ENCODE assay signal across 10 mouse cellular contexts in the genomic region with DNA sequence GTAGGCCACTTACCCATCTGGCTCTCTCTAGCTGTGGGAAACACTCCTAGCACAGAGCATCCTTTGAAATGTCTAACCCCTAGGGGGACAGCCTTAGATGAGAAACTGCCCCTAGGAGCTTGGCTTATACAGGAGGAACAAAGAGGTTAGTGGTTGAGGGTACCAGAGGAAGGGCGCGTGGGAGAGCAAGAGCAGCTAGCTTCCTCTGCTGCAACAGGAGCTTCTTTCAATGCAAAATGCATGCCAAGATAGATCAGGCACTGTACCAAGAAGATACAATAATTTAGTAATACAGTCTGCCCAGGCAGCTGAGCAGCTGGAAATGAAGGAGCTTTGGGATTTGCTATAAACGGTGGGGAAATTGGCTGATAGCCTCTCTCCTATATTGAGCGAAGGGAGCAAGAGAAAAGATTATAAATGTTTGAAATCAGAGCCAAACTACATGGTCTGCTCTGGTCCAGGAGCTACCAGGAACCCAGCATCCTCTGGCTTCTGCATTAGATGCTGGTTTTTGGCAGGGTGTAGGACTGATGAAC.
DNase-seq lines count a peak whose midpoint lies in the region; ATAC-seq lines count a peak whose summit lies in the region.
"Had no signal": no experiment of that assay in that cellular context is flagged by ENCODE, and none has a peak within 500 bp of the region (broad histone marks: within the 10 kb centered on the region; RNA-seq: fewer than 3 reads in every experiment).

No protein-coding gene starts in this region.

- H3K4me1 ChIP-seq in hindbrain, embryonic 11.5 days (replicated peaks; ENCODE audit: control insufficient read depth, insufficient read depth, low read length), result peaks cover 2% of the 10 kb centered on the region; the same call in 1 of the 2 replicates
- H3K4me1 ChIP-seq: heart, embryonic 15.5 days; liver, embryonic 15.5 days had no signal

- peak; percentile 40; the same call in 1 of the 2 replicates for ATAC-seq in hindbrain, embryonic 11.5 days (ENCODE audit: low FRiP score)

- no peak overlapping the region for H3K4me3 ChIP-seq in hindbrain, embryonic 11.5 days (ENCODE audit: low read depth, low read length)
- H3K4me3 ChIP-seq: heart, embryonic 15.5 days; liver, embryonic 15.5 days had no signal

- peak; percentile 0 for DNase-seq in ovary, postnatal 14 days (ENCODE audit: low spot score)
- DNase-seq in ovary, adult 18-20 months (ENCODE audit: low spot score), result no peak
- peak; percentile 22 for DNase-seq in hindbrain, embryonic 11.5 days (ENCODE audit: low spot score)
- DNase-seq in left cerebral cortex, adult 9 months (ENCODE audit: low spot score in 2 of 2), result peak; percentile 43 to 62
- peak; percentile 75 for DNase-seq in telencephalon, adult 2 months (ENCODE audit: low read depth, low spot score)
- no peak for DNase-seq in lung, postnatal 25 days (ENCODE audit: low spot score)
- no peak for DNase-seq in testis, postnatal 14 days (ENCODE audit: low spot score)
- no peak for DNase-seq in testis, postnatal 10 days (ENCODE audit: low spot score)

- no peaks in the 10 kb centered on the region for H3K27me3 ChIP-seq in hindbrain, embryonic 11.5 days (ENCODE audit: control insufficient read depth, insufficient read depth, low read length)
- H3K27me3 ChIP-seq: heart, embryonic 15.5 days; liver, embryonic 15.5 days had no signal

- WGBS in hindbrain, embryonic 11.5 days, result 64% methylated on average over 4 of the region's 4 CpGs

- H3K9ac ChIP-seq in hindbrain, embryonic 11.5 days (ENCODE audit: low read depth, low read length), result no peak overlapping the region
- H3K9ac ChIP-seq: heart, embryonic 15.5 days; liver, embryonic 15.5 days had no signal

- no peaks in the 10 kb centered on the region for H3K36me3 ChIP-seq in hindbrain, embryonic 11.5 days (ENCODE audit: control insufficient read depth, insufficient read depth, low read length)
- H3K36me3 ChIP-seq: heart, embryonic 15.5 days; liver, embryonic 15.5 days had no signal

- H3K9me3 ChIP-seq in hindbrain, embryonic 11.5 days (ENCODE audit: control insufficient read depth, low read length), result no peaks in the 10 kb centered on the region
- H3K9me3 ChIP-seq: heart, embryonic 15.5 days; liver, embryonic 15.5 days had no signal

- no peak overlapping the region for H3K4me2 ChIP-seq in hindbrain, embryonic 11.5 days (replicated peaks; ENCODE audit: low read depth, low read length)
- H3K4me2 ChIP-seq: heart, embryonic 15.5 days; liver, embryonic 15.5 days had no signal

- H3K27ac ChIP-seq in hindbrain, embryonic 11.5 days (ENCODE audit: low read depth, low read length), result no peak overlapping the region
- H3K27ac ChIP-seq: heart, embryonic 15.5 days; liver, embryonic 15.5 days had no signal

Comparison
In these comparisons a context has a peak if more than half of its experiments do, and no peak if none do; other contexts are left out.
1. DNase-seq: peak in ovary, postnatal 14 days (single experiment), hindbrain, embryonic 11.5 days (single experiment), left cerebral cortex, adult 9 months (2 of 2) and telencephalon, adult 2 months (single experiment); none in ovary, adult 18-20 months (single experiment), lung, postnatal 25 days (single experiment), testis, postnatal 14 days (single experiment) and testis, postnatal 10 days (single experiment).